Mouse (Mus musculus) stomach, embryonic 15.5 days (tissue): ENCODE results near the gene Bod1. TPM values are rescaled to one million over a fixed set of nuclear protein-coding genes. Genes with fewer than 3 reads are reported as not detected.

Source experiments
- ATAC-seq: fragments of 200-750 bp; cut with Nextera tagmentation; 2 replicates; pipeline ENCODE4 v1.8.0; 2017; ENCODE audit warnings: low read depth, moderate number of reproducible peaks, moderate TSS enrichment; ENCODE audit not compliant: insufficient read depth, low FRiP score
- H3K27ac ChIP-seq: fragments of 300-500 bp; sonication (generic); 2 replicates; pipeline ENCODE4 v1.5.1; 2015; ENCODE audit warnings: mild to moderate bottlenecking, inconsistent platforms
- H3K27me3 ChIP-seq: fragments of 300-500 bp; sonication (generic); replicated peaks from 2 replicates; pipeline ENCODE4 v1.6.1; 2015; ENCODE audit warnings: inconsistent platforms
- H3K36me3 ChIP-seq: fragments of 300-500 bp; sonication (generic); 2 replicates; pipeline ENCODE4 v1.6.1; 2015; ENCODE audit warnings: inconsistent platforms
- H3K4me1 ChIP-seq: fragments of 300-500 bp; sonication (generic); 2 replicates; pipeline ENCODE4 v1.6.1; 2015; ENCODE audit warnings: inconsistent platforms
- H3K4me2 ChIP-seq: fragments of 300-500 bp; sonication (generic); 2 replicates; pipeline ENCODE4 v1.6.1; 2015; ENCODE audit warnings: mild to moderate bottlenecking, inconsistent platforms
- H3K4me3 ChIP-seq: fragments of 300-500 bp; sonication (generic); replicated peaks from 2 replicates; pipeline ENCODE4 v1.5.1; 2015; ENCODE audit warnings: inconsistent platforms
- H3K9ac ChIP-seq: fragments of 300-500 bp; sonication (generic); 2 replicates; pipeline ENCODE4 v1.6.1; 2015; ENCODE audit warnings: inconsistent platforms
- H3K9me3 ChIP-seq: fragments of 300-500 bp; sonication (generic); 2 replicates; pipeline ENCODE4 v1.6.1; 2016; ENCODE audit warnings: inconsistent platforms
- WGBS: fragments of 180-500 bp; shearing (Covaris S2); methylation state at CpG from one replicate; pipeline ENCODE4 v1.1.7; 2015; 5-methylcytosine and 5-hydroxymethylcytosine counted together
- polyA plus RNA-seq: library from polyadenylated mRNA; unstranded; fragments of >200 nt; fragmentation: Nextera tagmentation; extraction: Ambion mirVana; gene quantifications from 2 replicates; pipeline ENCODE4 v1.2.1, GENCODE M21; 2015

The Bod1 gene
- polyA plus RNA-seq, 1 experiment from 2014 or later = 78.3 TPM

- Histone ChIP-seq H3K36me3 (peaks cover 32% of the 10 kb centered on the region), H3K4me1 (no peaks in the 10 kb centered on the region), H3K4me3 (no peak overlapping the region), H3K4me2 (no peak overlapping the region), H3K27ac (no peak overlapping the region), H3K9ac (no peak overlapping the region), H3K9me3 (no peaks in the 10 kb centered on the region), H3K27me3 (no peaks in the 10 kb centered on the region)
- 88% methylated on average over 5 of the region's 5 CpGs for WGBS
- no peak for ATAC-seq
Observed at GRCm38 (mm10) chr11:31662872-31663446, 8.7 kb downstream of the Bod1 start.

GRCm38 (mm10) chr11:31662214-31662613 is 9.5 kb downstream of the Bod1 start:
- ATAC-seq = no peak
- no peak overlapping the region for H3K4me2 ChIP-seq
- H3K9ac ChIP-seq = no peak overlapping the region
- peaks cover 28% of the 10 kb centered on the region for H3K36me3 ChIP-seq
- H3K27ac ChIP-seq = no peak overlapping the region
- no peak overlapping the region for H3K4me3 ChIP-seq
- H3K4me1 ChIP-seq = no peaks in the 10 kb centered on the region
- no peaks in the 10 kb centered on the region for H3K9me3 ChIP-seq
- 86% methylated on average over 7 of the region's 7 CpGs for WGBS
- H3K27me3 ChIP-seq = no peaks in the 10 kb centered on the region

- H3K36me3 ChIP-seq = no peaks in the 10 kb centered on the region
- ATAC-seq = no peak
- no peaks in the 10 kb centered on the region for H3K4me1 ChIP-seq
- H3K4me3 ChIP-seq = no peak overlapping the region
- H3K27ac ChIP-seq = no peak overlapping the region
- H3K9me3 ChIP-seq = no peaks in the 10 kb centered on the region
- no peak overlapping the region for H3K4me2 ChIP-seq
- H3K9ac ChIP-seq = no peak overlapping the region
- no peaks in the 10 kb centered on the region for H3K27me3 ChIP-seq
Observed at GRCm38 (mm10) chr11:31657806-31658175, 13.9 kb downstream of the Bod1 start.

GRCm38 (mm10) chr11:31657168-31657805 is 14.4 kb downstream of the Bod1 start:
- H3K27me3 ChIP-seq = no peaks in the 10 kb centered on the region
- ATAC-seq = no peak
- WGBS = 66% methylated on average over 5 of the region's 5 CpGs
- no peak overlapping the region for H3K4me2 ChIP-seq
- H3K9me3 ChIP-seq = no peaks in the 10 kb centered on the region
- no peaks in the 10 kb centered on the region for H3K36me3 ChIP-seq
- H3K27ac ChIP-seq = no peak overlapping the region
- H3K9ac ChIP-seq = no peak overlapping the region
- H3K4me3 ChIP-seq = no peak overlapping the region
- H3K4me1 ChIP-seq = no peaks in the 10 kb centered on the region

GRCm38 (mm10) chr11:31649507-31649906 is 22.2 kb downstream of the Bod1 start:
- Histone ChIP-seq H3K27ac (no peak overlapping the region), H3K27me3 (no peaks in the 10 kb centered on the region), H3K4me2 (no peak overlapping the region), H3K9me3 (no peaks in the 10 kb centered on the region), H3K9ac (no peak overlapping the region), H3K36me3 (no peaks in the 10 kb centered on the region), H3K4me1 (no peaks in the 10 kb centered on the region), H3K4me3 (no peak overlapping the region)
- no peak for ATAC-seq
- WGBS = 65% methylated on average over 2 of the region's 2 CpGs

GRCm38 (mm10) chr11:31647268-31647667 is 24.4 kb downstream of the Bod1 start:
- 82% methylated on average over 10 of the region's 10 CpGs for WGBS
- H3K27ac ChIP-seq = no peak overlapping the region
- no peaks in the 10 kb centered on the region for H3K4me1 ChIP-seq
- no peak overlapping the region for H3K4me3 ChIP-seq
- H3K9ac ChIP-seq = no peak overlapping the region
- no peaks in the 10 kb centered on the region for H3K36me3 ChIP-seq
- no peak overlapping the region for H3K4me2 ChIP-seq
- no peaks in the 10 kb centered on the region for H3K27me3 ChIP-seq
- H3K9me3 ChIP-seq = no peaks in the 10 kb centered on the region
- no peak for ATAC-seq

- Histone ChIP-seq H3K4me1 (no peaks in the 10 kb centered on the region), H3K27ac (no peak overlapping the region), H3K27me3 (no peaks in the 10 kb centered on the region), H3K4me2 (no peak overlapping the region), H3K9ac (no peak overlapping the region), H3K36me3 (no peaks in the 10 kb centered on the region), H3K9me3 (no peaks in the 10 kb centered on the region), H3K4me3 (no peak overlapping the region)
- WGBS = 73% methylated on average over 1 of the region's 1 CpGs
- no peak for ATAC-seq
Observed at GRCm38 (mm10) chr11:31646571-31646970, 25.1 kb downstream of the Bod1 start.

- H3K4me3 ChIP-seq = no peak overlapping the region
- H3K9me3 ChIP-seq = no peaks in the 10 kb centered on the region
- H3K4me2 ChIP-seq = no peak overlapping the region
- WGBS = 55% methylated on average over 6 of the region's 6 CpGs
- H3K27ac ChIP-seq = no peak overlapping the region
- H3K9ac ChIP-seq = no peak overlapping the region
- H3K4me1 ChIP-seq = no peaks in the 10 kb centered on the region
- H3K27me3 ChIP-seq = no peaks in the 10 kb centered on the region
- no peaks in the 10 kb centered on the region for H3K36me3 ChIP-seq
- ATAC-seq = no peak
Observed at GRCm38 (mm10) chr11:31643120-31643519, 28.6 kb downstream of the Bod1 start.

GRCm38 (mm10) chr11:31641066-31641810 is 30.4 kb downstream of the Bod1 start:
- no peak for ATAC-seq
- WGBS = 38% methylated on average over 3 of the region's 3 CpGs
- no peaks in the 10 kb centered on the region for H3K27me3 ChIP-seq
- no peak overlapping the region for H3K4me3 ChIP-seq
- no peaks in the 10 kb centered on the region for H3K4me1 ChIP-seq
- H3K9me3 ChIP-seq = no peaks in the 10 kb centered on the region
- H3K36me3 ChIP-seq = no peaks in the 10 kb centered on the region
- no peak overlapping the region for H3K4me2 ChIP-seq
- no peak overlapping the region for H3K27ac ChIP-seq
- H3K9ac ChIP-seq = no peak overlapping the region

GRCm38 (mm10) chr11:31640187-31640586 is 31.5 kb downstream of the Bod1 start:
- no peak overlapping the region for H3K4me3 ChIP-seq
- H3K4me2 ChIP-seq = no peak overlapping the region
- no peaks in the 10 kb centered on the region for H3K36me3 ChIP-seq
- no peak for ATAC-seq
- H3K27me3 ChIP-seq = no peaks in the 10 kb centered on the region
- H3K27ac ChIP-seq = no peak overlapping the region
- H3K4me1 ChIP-seq = no peaks in the 10 kb centered on the region
- 68% methylated on average over 5 of the region's 5 CpGs for WGBS
- H3K9ac ChIP-seq = no peak overlapping the region
- H3K9me3 ChIP-seq = no peaks in the 10 kb centered on the region

- H3K4me1 ChIP-seq = no peaks in the 10 kb centered on the region
- peak; percentile 68 for ATAC-seq
- no peaks in the 10 kb centered on the region for H3K27me3 ChIP-seq
- H3K9me3 ChIP-seq = no peaks in the 10 kb centered on the region
- no peak overlapping the region for H3K4me2 ChIP-seq
- WGBS = 27% methylated on average over 10 of the region's 10 CpGs
- H3K4me3 ChIP-seq = no peak overlapping the region
- H3K27ac ChIP-seq = no peak overlapping the region
- no peaks in the 10 kb centered on the region for H3K36me3 ChIP-seq
- H3K9ac ChIP-seq = no peak overlapping the region
Observed at GRCm38 (mm10) chr11:31637788-31638373, 33.8 kb downstream of the Bod1 start.

- Histone ChIP-seq H3K9me3 (no peaks in the 10 kb centered on the region), H3K27ac (no peak overlapping the region), H3K4me3 (no peak overlapping the region), H3K9ac (no peak overlapping the region), H3K4me1 (no peaks in the 10 kb centered on the region), H3K4me2 (no peak overlapping the region), H3K27me3 (no peaks in the 10 kb centered on the region), H3K36me3 (no peaks in the 10 kb centered on the region)
- ATAC-seq = no peak
- 79% methylated on average over 5 of the region's 5 CpGs for WGBS
Observed at GRCm38 (mm10) chr11:31628700-31629099, 43.0 kb downstream of the Bod1 start.
